Mouse (Mus musculus) frontal cortex, postnatal 36 days (tissue): Measurements from ENCODE around the gene Zfp62.

Experiments used
- DNase-seq, 2 experiments: peaks; one replicate each; pipeline ENCODE4 v3.0.0; 2022; ENCODE audit warnings: low spot score in 2 of 2

Gene Zfp62

GRCm38 (mm10) chr11:49205080-49205590, 2.0 kb downstream of the Zfp62 start:
- DNase-seq: no peak

GRCm38 (mm10) chr11:49207495-49207894, 4.4 kb downstream of the Zfp62 start:
- no peak for DNase-seq

- DNase-seq: no peak
Observed at GRCm38 (mm10) chr11:49212577-49212976, 9.5 kb downstream of the Zfp62 start.

GRCm38 (mm10) chr11:49213505-49213904, 10.4 kb downstream of the Zfp62 start:
- no peak for DNase-seq

- DNase-seq: no peak
Observed at GRCm38 (mm10) chr11:49219271-49219670, 16.2 kb downstream of the Zfp62 start.

- no peak for DNase-seq
Observed at GRCm38 (mm10) chr11:49224455-49224854, 21.4 kb downstream of the Zfp62 start.

GRCm38 (mm10) chr11:49232781-49233180, 29.7 kb downstream of the Zfp62 start:
- DNase-seq: peak in 1 of 2 experiments; percentile 49

- no peak for DNase-seq
Observed at GRCm38 (mm10) chr11:49235459-49236207, 32.5 kb downstream of the Zfp62 start.

GRCm38 (mm10) chr11:49236891-49237290, 33.8 kb downstream of the Zfp62 start:
- DNase-seq: no peak

GRCm38 (mm10) chr11:49237532-49237931, 34.4 kb downstream of the Zfp62 start:
- DNase-seq: no peak

- no peak for DNase-seq
Observed at GRCm38 (mm10) chr11:49240310-49240709, 37.2 kb downstream of the Zfp62 start.

- DNase-seq: no peak
Observed at GRCm38 (mm10) chr11:49240874-49241273, 37.8 kb downstream of the Zfp62 start.

GRCm38 (mm10) chr11:49241471-49241870, 38.4 kb downstream of the Zfp62 start:
- DNase-seq: no peak

GRCm38 (mm10) chr11:49242944-49243626, 40.0 kb downstream of the Zfp62 start:
- DNase-seq: no peak

GRCm38 (mm10) chr11:49243727-49244594, 40.9 kb downstream of the Zfp62 start, which contains the start of gene Mgat1:
TSS of gene Mgat1 (plus strand) at chr11:49244191.
- DNase-seq: peak; percentile 87 to 91

- DNase-seq: no peak
Observed at GRCm38 (mm10) chr11:49244595-49244930, 41.5 kb downstream of the Zfp62 start.

GRCm38 (mm10) chr11:49245176-49245575, 42.1 kb downstream of the Zfp62 start:
- no peak for DNase-seq

GRCm38 (mm10) chr11:49245634-49246415, 42.7 kb downstream of the Zfp62 start:
- no peak for DNase-seq

- no peak for DNase-seq
Observed at GRCm38 (mm10) chr11:49246523-49246922, 43.4 kb downstream of the Zfp62 start.

GRCm38 (mm10) chr11:49247255-49247654, 44.2 kb downstream of the Zfp62 start:
- DNase-seq: no peak
